Mouse (Mus musculus): ENCODE measurements around the gene Gm29797.

The Gm29797 gene

DNA sequence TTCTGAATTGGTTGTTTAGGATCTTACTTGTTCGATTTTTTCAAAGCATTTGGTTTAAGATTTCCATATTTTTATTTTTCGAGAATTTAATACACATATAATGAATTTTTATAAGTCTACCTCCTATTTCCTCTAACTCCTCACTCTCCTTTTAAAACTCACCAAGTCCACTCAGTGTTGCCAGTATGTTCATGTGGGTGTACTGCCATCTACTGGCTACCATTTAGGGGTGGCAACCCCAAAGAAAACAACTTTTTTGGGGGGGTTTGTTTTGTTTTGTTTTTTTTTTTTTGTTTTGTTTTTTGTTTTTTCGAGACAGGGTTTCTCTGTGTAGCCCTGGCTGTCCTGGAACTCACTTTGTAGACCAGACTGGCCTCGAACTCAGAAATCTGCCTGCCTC lies 49.8 kb downstream of the Gm29797 start:
- DNase-seq: peak; percentile 35

All from thymus, postnatal 25 days (tissue).